Mouse (Mus musculus) ES-E14 (cell line): ENCODE results near the gene Gm6588. TPM values are rescaled to one million over a fixed set of nuclear protein-coding genes. Genes with fewer than 3 reads are reported as not detected.

Experiments used
- DNase-seq: peaks from one replicate; pipeline ENCODE4 v3.0.0-alpha.2; 2013; ENCODE audit warnings: low read depth, low spot score
- H3K27ac ChIP-seq: 2 replicates; pipeline ENCODE4 v1.5.1; 2012; ENCODE audit warnings: low read depth, mild to moderate bottlenecking, low read length, moderate library complexity, mixed read lengths; ENCODE audit not compliant: poor library complexity, insufficient read depth, severe bottlenecking
- H3K36me3 ChIP-seq: 2 replicates; pipeline ENCODE4 v1.6.1; 2012; ENCODE audit warnings: mild to moderate bottlenecking, low read length, moderate library complexity, mixed read lengths; ENCODE audit not compliant: control insufficient read depth, poor library complexity, insufficient read depth, severe bottlenecking
- H3K4me1 ChIP-seq, 2 experiments: fragments of 150-350 bp in 1 of 2; sonication (generic) in 1 of 2; 2 replicates each; pipeline ENCODE4 v1.6.1; 2012; ENCODE audit warnings: low read length in 2 of 2, mild to moderate bottlenecking in 1 of 2, mixed read lengths in 1 of 2; ENCODE audit not compliant: control insufficient read depth in 2 of 2, insufficient read depth in 2 of 2, poor library complexity in 1 of 2
- H3K4me3 ChIP-seq, 2 experiments: fragments of 150-350 bp in 1 of 2; sonication (generic) in 1 of 2; 2 replicates each; pipeline ENCODE4 v1.5.1; 2012; ENCODE audit warnings: low read length in 2 of 2, low read depth in 1 of 2, mild to moderate bottlenecking in 1 of 2, mixed read lengths in 1 of 2; ENCODE audit not compliant: insufficient read depth in 1 of 2, poor library complexity in 1 of 2, severe bottlenecking in 1 of 2
- H3K9ac ChIP-seq: 2 replicates; pipeline ENCODE4 v1.6.1; 2012; ENCODE audit warnings: low read depth, mild to moderate bottlenecking, low read length, mixed read lengths; ENCODE audit not compliant: poor library complexity, insufficient read depth, severe bottlenecking
- H3K9me3 ChIP-seq: fragments of 150-350 bp; sonication (generic); 2 replicates; pipeline ENCODE4 v1.6.1; 2012; ENCODE audit warnings: low read depth, mild to moderate bottlenecking, low read length; ENCODE audit not compliant: control insufficient read depth, insufficient read depth
- CHD2 ChIP-seq: IDR thresholded peaks from 2 replicates; pipeline ENCODE4 v1.6.1; 2014; ENCODE audit warnings: mild to moderate bottlenecking, low read depth, low read length, inconsistent platforms
- HCFC1 ChIP-seq: IDR thresholded peaks from 2 replicates; pipeline ENCODE4 v1.6.1; 2012; ENCODE audit warnings: low read length, inconsistent platforms, borderline replicate concordance; ENCODE audit not compliant: insufficient read depth
- MAFK ChIP-seq: IDR thresholded peaks from 2 replicates; pipeline ENCODE4 v1.6.1; 2014; ENCODE audit warnings: mild to moderate bottlenecking, low read depth, low read length, inconsistent platforms; ENCODE audit not compliant: insufficient read depth
- ZC3H11A ChIP-seq: IDR thresholded peaks from 2 replicates; pipeline ENCODE4 v1.6.1; 2012; ENCODE audit warnings: low read depth, mild to moderate bottlenecking, inconsistent platforms, low read length, borderline replicate concordance
- ZNF384 ChIP-seq: IDR thresholded peaks from 2 replicates; pipeline ENCODE4 v1.6.1; 2012; ENCODE audit warnings: low read depth, low read length, inconsistent platforms
- in situ Hi-C, 2 experiments: fragments of 600-800 bp; cut with MboI; formaldehyde crosslinking; loops; one replicate each; pipeline ENCODE4 v1.15.1; 2025; ENCODE audit warnings: low sequenced_read_pairs in 2 of 2, inconsistent platforms in 1 of 2; ENCODE audit not compliant: unreplicated experiment in 2 of 2
- total RNA-seq: library from RNA; depleted of rRNA; stranded (reverse); fragments of 300-350 nt; gene quantifications from 2 replicates; pipeline ENCODE4 v1.2.3, GENCODE M21; 2012

Gene Gm6588
- total RNA-seq, 1 experiment = 0.09 TPM

DNA sequence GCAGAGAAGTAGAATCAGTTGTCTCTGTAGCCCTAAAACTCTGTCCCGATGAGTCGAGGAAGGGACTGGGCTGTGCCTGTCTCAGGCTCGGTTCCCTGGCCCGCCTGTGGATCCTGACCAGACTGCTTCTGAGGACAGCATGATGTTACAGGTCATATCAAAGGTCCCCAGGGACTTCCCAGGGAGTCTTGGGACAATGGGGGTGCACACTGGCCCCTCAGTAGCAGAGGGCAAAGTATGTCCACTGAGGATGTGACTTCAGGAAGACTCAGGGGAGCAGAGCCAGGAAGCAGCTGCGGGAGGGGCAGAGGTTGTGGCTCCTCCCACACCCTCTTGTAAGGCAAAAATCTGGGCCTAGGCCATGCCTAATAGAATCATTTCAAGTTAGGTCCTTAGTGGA, 37.2 kb downstream of the Gm6588 start:
- Histone ChIP-seq H3K27ac (no peak overlapping the region), H3K4me3 (no peak overlapping the region), H3K9ac (no peak overlapping the region), H3K36me3 (no peaks in the 10 kb centered on the region), H3K9me3 (no peaks in the 10 kb centered on the region), H3K4me1 (peaks cover 0 to 2% of the 10 kb centered on the region in 2 experiments; a peak in 1 of 4 replicates)
- TF ChIP-seq HCFC1 (no peak), ZNF384 (no peak), MAFK (no peak), ZC3H11A (no peak), CHD2 (no peak)
- in situ Hi-C loops = no loop called here
- DNase-seq = no peak

DNA sequence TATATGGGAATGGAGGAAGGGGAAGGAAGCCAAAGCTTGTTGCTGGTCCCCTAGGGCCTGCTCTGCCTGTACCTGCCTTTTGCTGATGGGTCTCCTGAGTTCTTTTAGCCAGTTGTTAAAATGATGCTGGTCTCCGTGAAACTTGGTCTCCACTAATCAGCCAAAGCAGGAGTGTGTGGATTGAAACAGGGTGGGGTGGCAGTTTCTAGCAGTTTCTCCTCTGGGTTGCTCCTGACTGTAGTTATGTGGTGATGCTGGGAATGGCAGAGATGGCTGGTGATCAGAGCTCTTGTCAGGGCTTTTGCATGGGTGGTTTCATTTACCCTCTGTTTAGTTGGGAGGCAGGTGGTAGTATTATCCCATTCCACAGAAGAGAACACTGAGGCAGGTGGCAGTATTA, 38.3 kb downstream of the Gm6588 start:
- TF ChIP-seq HCFC1 = no peak
- no peak for TF ChIP-seq ZNF384
- no peak for TF ChIP-seq ZC3H11A
- no peak for TF ChIP-seq CHD2
- no peak for TF ChIP-seq MAFK

DNA sequence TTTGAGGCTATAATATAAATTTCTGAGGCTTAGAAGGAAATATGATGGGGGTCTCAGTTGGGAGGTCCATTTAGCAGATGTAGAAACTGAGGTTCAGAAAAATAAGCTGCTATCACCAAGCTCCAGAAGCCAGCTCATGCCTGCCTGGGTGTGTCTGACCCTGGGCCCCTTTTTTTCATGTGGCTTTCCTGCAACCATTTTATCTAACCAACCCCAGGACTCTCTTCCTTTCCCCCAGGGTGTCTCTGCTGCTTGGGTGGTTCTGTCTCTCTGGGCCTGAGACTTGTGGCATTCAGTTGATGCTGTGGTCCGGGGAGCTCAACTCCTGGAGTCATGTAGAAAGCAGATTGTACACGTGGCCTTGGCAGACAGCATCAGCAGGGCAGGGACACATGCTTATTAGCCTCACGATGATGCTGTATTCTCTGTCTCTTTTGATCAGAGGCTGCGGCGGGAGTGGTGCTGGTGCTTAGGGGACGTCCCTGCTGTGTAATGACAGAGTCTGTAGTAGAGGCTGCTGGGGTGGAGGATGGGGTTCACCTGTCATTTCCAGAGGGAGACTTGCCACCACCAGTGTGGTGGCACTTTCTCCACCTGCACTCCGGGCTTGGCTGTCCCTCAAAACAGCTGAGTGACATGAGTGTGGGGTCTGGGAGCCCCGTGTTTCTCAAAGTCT, 39.0 kb downstream of the Gm6588 start:
- no peak overlapping the region for H3K27ac ChIP-seq
- no peaks in the 10 kb centered on the region for H3K9me3 ChIP-seq
- DNase-seq = no peak
- H3K4me3 ChIP-seq = no peak overlapping the region
- H3K9ac ChIP-seq = no peak overlapping the region
- TF ChIP-seq CHD2 (no peak), MAFK (no peak), ZNF384 (no peak), ZC3H11A (no peak), HCFC1 (no peak)
- H3K36me3 ChIP-seq = no peaks in the 10 kb centered on the region
- in situ Hi-C loops = no loop called here
- H3K4me1 ChIP-seq = peaks cover 0 to 2% of the 10 kb centered on the region in 2 experiments; a peak in 1 of 4 replicates

More for the DNA sequence above, 38.3 kb downstream of the Gm6588 start:
- in situ Hi-C loops = no loop called here
- DNase-seq = no peak
- H3K9me3 ChIP-seq = no peaks in the 10 kb centered on the region
- peaks cover 0 to 2% of the 10 kb centered on the region in 2 experiments; a peak in 1 of 4 replicates for H3K4me1 ChIP-seq
- H3K27ac ChIP-seq = no peak overlapping the region
- H3K4me3 ChIP-seq = no peak overlapping the region
- H3K9ac ChIP-seq = no peak overlapping the region
- H3K36me3 ChIP-seq = no peaks in the 10 kb centered on the region

DNA sequence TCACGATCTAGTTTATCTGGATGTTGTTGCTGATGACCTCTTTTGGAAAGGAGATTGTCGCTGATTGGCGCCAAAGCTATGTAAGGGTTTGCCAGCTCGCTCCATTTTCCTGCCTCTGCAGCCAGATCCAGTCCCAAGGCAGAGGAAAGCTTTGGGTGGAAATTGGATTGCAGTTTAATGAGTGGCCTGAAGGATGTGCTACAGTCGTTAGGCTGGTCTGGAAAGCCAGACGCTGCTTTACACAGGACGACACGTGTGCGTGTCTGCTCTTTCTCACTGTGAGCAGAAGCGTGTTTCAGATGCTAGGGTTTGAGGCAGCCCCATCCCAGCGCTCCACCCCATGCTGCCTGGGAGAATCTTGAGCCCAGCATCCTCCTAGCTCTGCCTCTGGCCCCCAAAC, 42.3 kb downstream of the Gm6588 start:
- H3K36me3 ChIP-seq = no peaks in the 10 kb centered on the region
- in situ Hi-C loops = no loop called here
- peaks cover 0 to 2% of the 10 kb centered on the region in 2 experiments; a peak in 1 of 4 replicates for H3K4me1 ChIP-seq
- no peak for TF ChIP-seq ZC3H11A
- TF ChIP-seq MAFK = no peak
- no peak for TF ChIP-seq HCFC1
- no peak overlapping the region for H3K27ac ChIP-seq
- H3K9me3 ChIP-seq = no peaks in the 10 kb centered on the region
- DNase-seq = no peak
- H3K9ac ChIP-seq = no peak overlapping the region
- H3K4me3 ChIP-seq = no peak overlapping the region

DNA sequence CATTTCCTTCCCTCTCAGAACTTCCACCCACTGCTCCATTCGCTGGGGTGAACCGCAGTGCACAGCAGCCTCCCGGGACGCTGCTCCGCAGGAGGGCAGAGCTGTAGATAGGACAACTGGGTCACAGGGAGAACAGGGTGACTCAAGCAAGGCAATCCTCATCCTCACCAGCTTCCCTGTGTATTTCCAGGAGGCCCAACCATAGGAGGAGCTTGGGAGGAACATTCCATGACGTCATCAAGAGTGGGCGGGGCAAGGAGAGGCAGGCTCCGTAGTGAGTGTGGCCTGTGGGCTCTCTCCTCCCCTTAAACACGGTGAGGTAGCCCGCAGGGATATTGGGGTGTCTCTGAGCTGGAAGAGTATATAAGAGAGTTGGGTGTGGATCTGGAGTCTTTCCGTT, 44.3 kb downstream of the Gm6588 start:
- no peaks in the 10 kb centered on the region for H3K36me3 ChIP-seq
- DNase-seq = peak; percentile 84
- peaks cover 0 to 2% of the 10 kb centered on the region in 2 experiments; a peak in 1 of 4 replicates for H3K4me1 ChIP-seq
- no peak overlapping the region for H3K27ac ChIP-seq
- in situ Hi-C loops = no loop called here
- no peak overlapping the region for H3K4me3 ChIP-seq
- no peak overlapping the region for H3K9ac ChIP-seq
- no peaks in the 10 kb centered on the region for H3K9me3 ChIP-seq
- TF ChIP-seq CHD2 = no peak
- no peak for TF ChIP-seq ZNF384
- TF ChIP-seq HCFC1 = no peak
- no peak for TF ChIP-seq ZC3H11A
- no peak for TF ChIP-seq MAFK
